In the genomic region with DNA sequence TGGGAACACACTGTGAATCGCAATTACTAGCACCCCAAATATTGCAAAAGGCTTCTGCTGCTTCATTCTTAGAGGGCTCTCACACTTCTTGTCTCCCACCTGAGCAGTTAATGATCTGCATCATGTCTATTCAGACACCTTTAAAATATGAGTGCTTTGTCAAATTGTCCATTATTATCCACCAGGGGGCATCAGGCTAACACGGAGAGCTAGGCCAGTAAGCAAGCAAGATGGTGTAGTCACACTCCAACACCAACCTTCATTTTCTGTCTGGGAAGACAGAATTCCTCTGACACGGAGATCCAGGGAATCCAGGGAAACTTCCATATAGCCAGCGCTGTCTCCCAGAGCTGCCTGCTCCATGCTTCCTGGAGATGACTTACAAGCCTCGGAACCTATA, we compare ENCODE assay signal across 8 mouse cellular contexts.
A peak's percentile ranks its signal among the peaks of the same experiment; 100 is the strongest.
DNase-seq lines count a peak whose midpoint lies in the region; ATAC-seq and TF ChIP-seq lines count a peak whose summit lies in the region.
"Had no signal": no experiment of that assay in that cellular context is flagged by ENCODE, and none has a peak within 500 bp of the region (broad histone marks: within the 10 kb centered on the region; RNA-seq: fewer than 3 reads in every experiment).

No protein-coding gene starts in this region.

- peak; percentile 74 for TF ChIP-seq CTCF in hindbrain, postnatal 0 days (IDR thresholded peaks at IDR 0.05; ENCODE audit: low read depth)

- H3K36me3 ChIP-seq in hindbrain, postnatal 0 days (ENCODE audit: insufficient read depth, low read length): peaks cover 24% of the 10 kb centered on the region; the same call in 1 of the 2 replicates
- peaks cover 18% of the 10 kb centered on the region for H3K36me3 ChIP-seq in hindbrain, embryonic 16.5 days (ENCODE audit: control insufficient read depth, insufficient read depth, low read length)
- peaks cover 13% of the 10 kb centered on the region for H3K36me3 ChIP-seq in splenic B cell, adult 2 months (ENCODE audit: control insufficient read depth, insufficient read depth, low read length, poor library complexity, severe bottlenecking)

- no peak overlapping the region for H3K9ac ChIP-seq in hindbrain, postnatal 0 days (replicated peaks; ENCODE audit: low read length)
- H3K9ac ChIP-seq in hindbrain, embryonic 16.5 days (ENCODE audit: low read depth, low read length): no peak overlapping the region
- H3K9ac ChIP-seq: liver, embryonic 15.5 days had no signal

- H3K4me3 ChIP-seq in hindbrain, postnatal 0 days (ENCODE audit: low read length): no peak overlapping the region
- no peak overlapping the region for H3K4me3 ChIP-seq in hindbrain, embryonic 16.5 days (ENCODE audit: low read length)
- H3K4me3 ChIP-seq: liver, embryonic 15.5 days had no signal

- peak; percentile 49; the same call in 1 of the 2 replicates for ATAC-seq in hindbrain, postnatal 0 days
- no peak for ATAC-seq in hindbrain, embryonic 16.5 days

- H3K27ac ChIP-seq in hindbrain, postnatal 0 days: peak overlapping the region; percentile 45; the same call in 1 of the 2 replicates
- H3K27ac ChIP-seq in hindbrain, embryonic 16.5 days (ENCODE audit: low read depth, low read length): no peak overlapping the region
- H3K27ac ChIP-seq: liver, embryonic 15.5 days had no signal

- H3K4me2 ChIP-seq in hindbrain, postnatal 0 days (ENCODE audit: low read depth, low read length): no peak overlapping the region
- H3K4me2 ChIP-seq in hindbrain, embryonic 16.5 days (ENCODE audit: low read length): no peak overlapping the region
- H3K4me2 ChIP-seq: liver, embryonic 15.5 days had no signal

- peak; percentile 68 for DNase-seq in hindbrain, postnatal 0 days (ENCODE audit: low spot score)
- peak; percentile 65 for DNase-seq in CD4-positive, CD25-positive, alpha-beta regulatory T cell, adult 2 months (ENCODE audit: low read depth, low spot score)
- peak; percentile 70 for DNase-seq in R1 (ENCODE audit: low read depth, low spot score)
- DNase-seq in heart, postnatal 4 days: peak; percentile 23
- peak; percentile 69 for DNase-seq in splenic B cell, adult 2 months (ENCODE audit: low read depth, low spot score)
- DNase-seq in urinary bladder, postnatal 10 days (ENCODE audit: low spot score): no peak

- no peaks in the 10 kb centered on the region for H3K9me3 ChIP-seq in hindbrain, postnatal 0 days (ENCODE audit: low read length)
- no peaks in the 10 kb centered on the region for H3K9me3 ChIP-seq in hindbrain, embryonic 16.5 days (ENCODE audit: control insufficient read depth, low read length)
- H3K9me3 ChIP-seq: liver, embryonic 15.5 days had no signal

- no peaks in the 10 kb centered on the region for H3K4me1 ChIP-seq in hindbrain, postnatal 0 days (ENCODE audit: insufficient read depth, low read length)
- H3K4me1 ChIP-seq in hindbrain, embryonic 16.5 days (ENCODE audit: control insufficient read depth, insufficient read depth, low read depth, low read length): no peaks in the 10 kb centered on the region
- H3K4me1 ChIP-seq: liver, embryonic 15.5 days had no signal

- WGBS in hindbrain, postnatal 0 days: 66% methylated on average over 5 of the region's 5 CpGs
- 66% methylated on average over 5 of the region's 5 CpGs for WGBS in hindbrain, embryonic 16.5 days

- no peaks in the 10 kb centered on the region for H3K27me3 ChIP-seq in hindbrain, postnatal 0 days (ENCODE audit: insufficient read depth, low read length)
- H3K27me3 ChIP-seq in hindbrain, embryonic 16.5 days (replicated peaks; ENCODE audit: control insufficient read depth, insufficient read depth, low read length): no peaks in the 10 kb centered on the region
- no peaks in the 10 kb centered on the region for H3K27me3 ChIP-seq in splenic B cell, adult 2 months (ENCODE audit: control insufficient read depth, insufficient read depth, low read length, poor library complexity, severe bottlenecking)
- H3K27me3 ChIP-seq: liver, embryonic 15.5 days had no signal
